Mouse (Mus musculus) cerebellum, adult 9-11 months (tissue): ENCODE results near the gene Ccnt2.

Source experiments
- DNase-seq: peaks from one replicate; pipeline ENCODE4 v3.0.0; 2022

Ccnt2 gene

DNA sequence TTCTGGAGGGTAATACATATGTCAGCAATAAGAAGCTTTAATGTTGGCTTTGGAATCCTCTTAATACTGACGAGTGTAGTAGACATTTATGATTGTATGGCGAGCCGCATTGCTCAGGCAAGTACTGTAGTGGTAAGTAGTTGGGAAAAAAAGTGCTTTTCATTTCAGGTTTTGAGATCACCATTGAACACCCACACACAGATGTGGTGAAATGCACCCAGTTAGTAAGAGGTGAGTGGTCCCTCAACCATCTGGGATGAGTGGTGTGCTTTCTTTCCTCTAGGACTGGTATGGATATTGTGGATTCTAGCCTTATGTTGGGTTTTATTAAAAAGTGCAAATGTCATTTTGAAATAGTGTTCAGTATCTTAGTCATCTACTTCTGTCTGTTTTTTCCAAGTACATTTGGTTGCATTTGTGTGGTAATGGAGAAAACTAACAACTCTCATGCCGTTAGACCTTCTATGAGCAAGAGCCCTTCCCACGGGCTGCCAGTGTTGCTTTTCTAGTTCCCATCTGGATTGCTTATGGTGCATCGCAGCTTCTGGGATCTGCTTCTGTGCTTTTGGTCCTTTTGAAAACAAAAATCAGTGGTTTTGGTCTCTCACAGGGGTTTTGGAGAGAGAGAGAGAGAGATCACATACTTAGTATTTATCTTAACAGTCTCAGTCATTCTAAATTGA lies 21.3 kb downstream of the Ccnt2 start:
- DNase-seq, result no peak

DNA sequence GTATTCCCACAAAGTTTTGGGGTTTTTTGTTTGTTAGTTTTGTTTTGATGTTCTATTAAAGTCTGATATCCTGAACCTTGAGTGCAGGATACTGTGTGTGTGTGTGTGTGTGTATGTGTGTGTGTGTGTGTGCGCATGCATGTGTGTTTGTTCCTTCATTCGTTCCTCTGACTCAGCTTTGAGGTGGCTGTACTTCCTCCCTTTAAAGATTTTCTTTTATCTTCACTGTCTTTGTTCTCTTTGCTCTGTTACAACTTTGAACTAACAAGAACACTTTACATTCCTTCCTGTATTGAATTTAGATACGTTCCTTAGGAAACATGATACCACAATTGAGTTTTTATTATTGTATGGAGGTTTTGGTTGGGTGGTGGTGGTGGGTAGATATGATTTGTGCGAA lies 22.4 kb downstream of the Ccnt2 start:
- DNase-seq, result no peak

DNA sequence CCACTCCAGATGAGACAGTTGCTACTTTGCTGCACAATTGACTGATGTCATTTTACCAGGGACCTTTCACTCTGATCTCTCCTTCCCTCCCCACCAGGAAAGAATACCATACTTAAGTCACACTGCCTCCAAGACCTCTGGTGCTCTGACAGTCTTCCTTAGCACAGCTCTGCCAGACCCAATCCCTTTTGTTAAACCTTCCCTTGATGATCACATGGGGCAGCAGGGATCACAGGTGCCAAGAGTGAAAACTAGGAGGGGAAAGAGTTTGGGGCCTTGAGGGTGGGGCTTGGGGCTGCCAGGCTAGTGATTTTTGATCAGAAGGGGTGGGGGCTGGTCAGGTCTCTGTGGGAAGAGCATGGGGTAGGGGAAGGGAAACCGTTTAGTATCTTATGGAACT lies 22.8 kb downstream of the Ccnt2 start:
- no peak for DNase-seq

DNA sequence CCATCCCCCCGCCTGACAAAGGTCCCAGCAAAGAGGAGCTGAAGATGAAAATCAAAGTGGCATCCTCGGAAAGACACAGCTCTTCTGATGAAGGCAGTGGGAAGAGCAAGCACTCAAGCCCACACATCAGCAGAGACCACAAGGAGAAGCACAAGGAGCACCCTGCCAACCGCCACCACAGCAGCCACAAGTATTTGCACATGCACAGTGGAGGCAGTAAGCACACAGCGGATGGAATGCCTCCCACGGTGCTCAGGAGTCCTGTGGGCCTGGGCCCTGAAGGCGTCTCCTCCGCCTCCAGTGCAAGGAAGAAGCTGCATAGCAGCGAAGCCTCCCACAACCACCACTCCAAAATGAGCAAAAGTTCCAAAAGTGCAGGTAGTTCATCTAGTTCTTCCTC lies 29.0 kb downstream of the Ccnt2 start:
- DNase-seq, result no peak

DNA sequence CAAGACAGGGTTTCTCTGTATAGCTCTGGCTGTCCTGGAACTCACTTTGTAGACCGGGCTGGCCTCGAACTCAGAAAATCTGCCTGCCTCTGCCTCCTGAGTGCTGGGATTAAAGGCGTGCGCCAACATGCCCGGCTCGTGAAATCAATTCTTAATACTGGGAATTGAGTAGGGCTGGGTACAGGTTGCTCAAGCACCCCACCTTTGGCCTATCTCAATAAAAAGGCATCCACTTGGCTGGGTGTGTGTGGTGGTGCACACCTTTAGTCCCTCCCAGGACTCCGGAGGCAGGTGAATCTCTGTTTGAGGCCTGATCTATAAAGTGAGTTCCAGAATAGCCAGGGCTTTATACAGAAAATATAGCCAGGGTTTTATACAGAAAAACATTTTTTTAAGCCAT lies 34.7 kb downstream of the Ccnt2 start:
- no peak for DNase-seq

DNA sequence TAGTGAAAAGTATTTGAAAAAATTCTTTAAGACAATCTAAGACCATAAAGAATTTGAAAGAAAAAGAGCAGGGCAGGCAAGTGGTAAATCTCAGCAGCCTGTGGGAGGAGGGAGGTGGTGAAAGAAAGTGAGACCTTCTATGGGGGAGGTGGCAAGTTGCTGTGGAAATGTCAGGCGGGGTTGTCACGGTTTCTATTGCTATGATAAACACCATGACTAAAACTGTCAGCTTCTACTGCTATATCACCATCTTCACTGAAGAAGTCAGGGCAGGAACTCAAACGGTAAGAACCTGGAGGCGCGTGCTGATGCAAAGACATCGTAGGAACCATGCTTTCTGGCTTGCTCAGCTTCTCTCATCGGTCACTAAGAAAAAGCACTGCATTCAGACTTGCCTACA lies 39.0 kb downstream of the Ccnt2 start:
- DNase-seq, result no peak

DNA sequence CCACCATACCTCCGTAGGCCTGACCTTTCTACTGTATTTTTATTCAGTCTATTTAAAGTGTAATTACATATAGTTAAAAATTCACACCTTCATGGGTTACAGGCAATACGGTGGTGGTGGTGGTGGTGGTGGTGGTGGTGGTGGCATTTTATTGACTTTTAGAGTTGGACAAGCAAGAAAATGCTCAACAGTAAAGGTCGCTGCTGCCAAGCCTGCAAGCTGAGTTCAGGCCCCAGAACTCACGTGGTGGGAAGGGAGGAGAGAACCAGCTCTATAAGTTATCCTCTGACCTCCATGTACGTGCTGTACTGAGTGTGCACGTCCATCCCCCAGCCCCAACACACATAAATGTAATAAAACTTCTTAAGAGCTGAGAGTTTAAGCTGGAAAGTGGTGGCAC lies 42.4 kb downstream of the Ccnt2 start:
- DNase-seq, result no peak

DNA sequence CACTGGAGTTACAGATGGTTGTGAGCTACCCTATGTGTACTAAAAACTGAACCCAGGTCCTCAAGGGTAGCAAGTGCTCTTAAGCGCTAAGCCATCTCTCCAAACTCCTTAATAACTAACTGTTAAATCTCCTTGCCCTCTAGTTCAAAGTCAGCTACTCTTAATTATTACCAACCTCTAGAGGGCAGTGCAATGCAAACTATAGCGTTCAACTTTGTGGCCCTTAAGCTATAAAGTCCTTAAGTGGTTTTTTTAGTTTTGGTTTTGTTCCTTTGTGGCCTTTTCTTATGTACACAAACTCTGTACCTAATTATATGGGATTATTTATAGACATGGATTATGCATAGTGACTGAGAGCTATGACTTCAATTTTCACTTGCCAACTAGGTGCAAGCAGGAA lies 53.4 kb downstream of the Ccnt2 start:
- no peak for DNase-seq

DNA sequence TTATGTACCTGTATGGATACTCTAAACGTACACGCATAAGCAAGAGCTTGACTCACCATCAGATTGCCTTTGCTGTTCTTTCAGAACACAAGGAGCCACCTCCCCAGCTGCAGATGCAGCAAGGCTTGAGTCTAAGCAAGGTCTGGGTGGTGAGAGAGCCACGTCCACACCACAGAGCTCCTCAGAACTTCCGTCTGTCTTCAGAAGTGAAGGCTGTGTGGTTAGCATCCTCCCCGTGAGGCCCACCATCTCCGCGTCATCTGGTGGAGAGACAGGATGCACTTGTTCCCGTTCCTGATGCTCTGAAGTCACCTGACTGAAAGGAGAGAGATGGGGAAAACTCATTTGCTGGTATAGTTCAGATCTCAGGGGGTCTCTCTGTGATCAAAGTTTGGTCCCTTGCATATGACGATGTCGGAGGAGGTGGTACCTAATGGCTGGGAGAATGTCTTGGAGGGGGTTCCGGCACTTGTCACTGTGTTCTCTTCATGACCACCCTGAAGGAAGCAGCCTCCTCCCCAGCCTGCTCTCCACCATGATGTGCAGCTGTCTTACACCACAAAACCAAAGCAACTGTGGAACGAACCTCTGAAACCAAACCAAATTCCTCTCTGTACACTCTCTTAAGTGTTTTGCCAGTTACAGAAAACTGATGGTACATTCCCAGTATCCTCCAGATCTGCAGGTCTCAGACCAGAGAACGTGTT lies 56.4 kb downstream of the Ccnt2 start:
- DNase-seq, result no peak

DNA sequence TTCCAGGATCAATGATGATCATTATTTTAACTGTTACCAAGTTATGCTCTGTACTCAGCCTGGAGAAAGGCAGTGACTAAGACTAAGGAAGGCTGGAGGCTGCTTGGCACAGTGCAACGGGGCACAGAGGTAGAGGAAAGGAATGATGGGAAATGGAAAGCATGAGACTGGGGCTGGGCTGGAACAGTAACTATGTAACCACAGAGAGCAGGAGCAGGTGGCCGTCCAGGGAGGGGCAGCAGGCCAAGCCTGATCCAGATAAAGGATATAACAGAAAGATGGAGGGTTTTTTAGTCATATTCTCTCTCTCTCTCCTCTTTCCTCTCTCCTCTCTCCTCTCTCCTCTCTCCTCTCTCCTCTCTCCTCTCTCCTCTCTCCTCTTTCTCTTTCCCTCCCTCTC lies 59.8 kb downstream of the Ccnt2 start:
- no peak for DNase-seq

DNA sequence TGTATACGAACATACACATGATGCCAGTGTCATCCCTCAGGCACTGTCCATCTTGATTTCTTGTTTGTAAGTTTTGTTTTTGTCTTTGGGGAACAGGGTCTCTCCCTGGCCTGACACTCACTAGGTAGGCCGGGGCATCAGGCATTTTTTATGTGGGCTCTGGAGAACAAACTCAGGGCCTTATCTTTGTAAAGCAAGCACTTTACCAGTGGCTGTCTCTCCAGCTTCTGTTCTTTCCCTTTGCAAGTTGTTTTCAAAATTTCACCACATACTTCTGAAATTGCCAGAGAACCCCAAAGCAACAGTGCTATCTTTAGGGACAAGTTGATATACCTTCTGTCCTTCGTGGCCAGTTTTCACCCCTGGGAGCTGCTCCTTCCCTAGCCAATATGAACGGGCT lies 60.2 kb downstream of the Ccnt2 start:
- no peak for DNase-seq

DNA sequence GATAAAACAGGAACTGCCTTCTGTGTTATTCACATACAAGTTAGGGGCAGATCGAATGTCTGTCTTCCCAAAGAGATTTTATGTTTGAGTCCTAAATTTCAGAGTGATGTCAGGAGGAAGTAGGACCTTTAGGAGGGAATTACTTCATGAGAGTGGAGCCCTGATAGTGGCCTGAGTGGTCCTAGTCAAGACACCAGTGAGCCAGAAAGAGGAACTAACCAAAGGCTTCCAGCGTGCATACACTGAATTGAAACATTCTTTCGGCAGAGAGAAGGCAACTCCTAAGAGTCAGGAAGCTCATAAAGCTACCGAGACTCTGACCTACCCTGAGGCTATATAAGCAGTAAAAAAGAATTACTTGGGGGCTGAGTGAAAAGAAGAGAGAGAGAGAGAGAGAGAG lies 62.7 kb downstream of the Ccnt2 start:
- DNase-seq, result no peak

DNA sequence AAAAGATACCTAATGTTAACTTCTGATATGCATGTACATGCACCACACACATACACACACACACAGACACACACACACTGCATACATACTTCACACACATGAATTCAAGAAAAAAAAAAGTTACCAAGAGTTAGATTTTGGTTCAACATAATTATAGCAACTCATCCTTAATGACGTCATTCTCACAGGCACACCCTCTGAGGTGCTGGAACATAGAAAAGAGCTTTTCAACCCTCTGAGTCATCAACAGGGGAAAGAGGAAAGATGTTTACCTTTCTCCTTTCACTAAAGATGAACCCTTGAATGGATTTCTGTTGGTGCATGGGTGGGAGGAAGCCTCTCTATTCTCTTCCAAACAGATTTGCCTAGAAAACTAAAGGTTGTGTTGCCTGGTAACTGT lies 64.6 kb downstream of the Ccnt2 start:
- DNase-seq, result no peak

DNA sequence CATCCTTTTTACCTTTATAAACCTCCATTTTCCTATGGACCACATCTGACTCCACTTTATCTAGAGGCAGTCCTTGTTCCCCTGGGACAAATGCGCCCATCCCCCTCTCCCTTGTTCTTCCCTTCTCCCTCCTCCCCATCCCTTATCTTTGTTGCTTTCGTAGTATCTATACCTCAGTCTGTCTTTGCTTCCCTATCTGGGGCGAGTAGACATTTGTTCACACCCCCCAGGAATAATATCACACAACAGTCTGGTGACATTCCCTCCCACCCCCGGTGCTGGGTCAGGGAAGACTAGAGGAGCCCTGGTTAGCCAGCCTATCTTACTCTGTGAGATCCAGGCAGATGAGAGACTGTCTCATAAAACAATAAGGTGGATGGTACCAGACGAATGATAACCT lies 71.5 kb downstream of the Ccnt2 start:
- DNase-seq, result no peak

DNA sequence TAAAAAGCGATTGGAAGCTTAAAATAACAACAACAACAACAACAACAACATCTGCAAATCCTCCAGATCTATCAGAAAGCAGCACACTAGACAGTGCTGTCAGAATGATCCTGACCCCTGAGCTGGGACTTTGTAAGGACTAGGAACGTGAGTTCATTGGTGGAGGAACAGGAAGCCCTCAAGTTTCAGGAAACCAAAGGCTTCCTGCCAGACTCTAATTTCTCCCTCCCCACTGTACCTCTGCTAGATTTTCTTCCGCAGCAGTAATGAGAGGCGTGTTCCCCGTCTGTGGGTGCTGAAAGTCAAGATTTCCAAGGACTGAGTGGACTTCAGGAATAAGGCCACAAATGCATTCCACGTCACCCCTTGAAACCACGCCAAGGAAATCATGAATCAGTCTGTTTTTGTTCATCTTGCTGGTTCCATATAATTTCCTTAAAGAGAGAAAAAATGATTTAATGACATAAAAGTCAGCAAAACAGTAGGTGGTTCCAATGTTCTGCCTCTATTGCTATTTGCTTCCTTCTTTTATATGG lies 76.2 kb downstream of the Ccnt2 start:
- no peak for DNase-seq

DNA sequence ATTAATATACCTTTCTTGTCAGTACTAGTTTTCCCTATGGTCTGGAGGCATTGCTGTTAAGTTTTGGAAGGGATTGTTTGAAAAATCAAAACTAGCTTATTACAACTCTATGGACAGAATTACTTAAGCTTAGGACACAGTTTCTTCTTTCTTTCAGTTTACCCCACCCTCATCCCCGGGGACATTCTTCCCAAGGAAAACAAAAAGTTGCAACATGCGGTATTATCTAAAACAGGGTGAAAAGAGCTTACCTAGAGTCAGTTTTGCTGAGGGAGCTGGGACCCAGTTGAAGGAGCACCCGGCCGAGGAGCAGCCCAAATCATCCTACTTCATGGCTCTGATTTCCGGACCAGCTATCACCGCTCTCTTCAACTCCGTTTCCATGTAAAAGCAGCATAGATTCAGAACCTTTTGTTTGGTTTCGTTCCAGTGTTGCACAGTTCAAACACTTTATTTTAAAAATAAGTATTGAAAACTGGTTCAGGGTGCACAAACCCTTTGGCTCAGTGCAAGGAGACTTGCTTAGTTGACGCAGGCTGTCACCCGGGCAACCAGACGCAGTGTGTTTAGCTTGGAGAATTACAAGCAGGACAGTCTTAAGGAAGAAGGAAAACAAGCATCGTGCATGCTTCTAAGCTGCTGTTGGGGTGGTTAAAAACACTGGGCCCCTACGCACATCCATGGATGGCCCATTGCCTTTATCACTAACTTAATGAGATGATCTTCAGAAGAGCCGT lies 80.7 kb downstream of the Ccnt2 start, which contains the start of gene Map3k19:
Gene Map3k19 (minus strand): TSS at position 546 of the 737 bp plus-strand sequence.
- no peak for DNase-seq
